Mouse (Mus musculus) hindbrain, embryonic 14.5 days (tissue): ENCODE results near the gene Birc2. TPM values are rescaled to one million over a fixed set of nuclear protein-coding genes. Genes with fewer than 3 reads are reported as not detected.

Experiments
- ATAC-seq: fragments of 200-750 bp; cut with Nextera tagmentation; 2 replicates; pipeline ENCODE4 v1.8.0; 2017; ENCODE audit warnings: moderate number of reproducible peaks, mild to moderate bottlenecking, moderate TSS enrichment, moderate library complexity; ENCODE audit not compliant: low FRiP score
- DNase-seq: peaks from one replicate; pipeline ENCODE4 v3.0.0-alpha.2; 2015; ENCODE audit warnings: low spot score
- H3K27ac ChIP-seq: fragments of 300-500 bp; sonication (generic); 2 replicates; pipeline ENCODE4 v1.5.1; 2014; ENCODE audit warnings: mild to moderate bottlenecking, moderate library complexity
- H3K27me3 ChIP-seq: fragments of 300-500 bp; sonication (generic); 2 replicates; pipeline ENCODE4 v1.6.1; 2014; ENCODE audit warnings: mild to moderate bottlenecking, low read length, mixed read lengths; ENCODE audit not compliant: control insufficient read depth, insufficient read depth
- H3K36me3 ChIP-seq: fragments of 300-500 bp; sonication (generic); replicated peaks from 2 replicates; pipeline ENCODE4 v1.6.1; 2014; ENCODE audit not compliant: control insufficient read depth, insufficient read depth
- H3K4me1 ChIP-seq: fragments of 300-500 bp; sonication (generic); replicated peaks from 2 replicates; pipeline ENCODE4 v1.6.1; 2014; ENCODE audit warnings: antibody characterized with exemption, low read length, mixed read lengths; ENCODE audit not compliant: control insufficient read depth, insufficient read depth
- H3K4me2 ChIP-seq: fragments of 300-500 bp; sonication (generic); replicated peaks from 2 replicates; pipeline ENCODE4 v1.6.1; 2014; ENCODE audit warnings: mild to moderate bottlenecking, moderate library complexity
- H3K4me3 ChIP-seq: fragments of 300-500 bp; sonication (generic); replicated peaks from 2 replicates; pipeline ENCODE4 v1.5.1; 2014; ENCODE audit warnings: mild to moderate bottlenecking, low read length
- H3K9ac ChIP-seq: fragments of 300-500 bp; sonication (generic); 2 replicates; pipeline ENCODE4 v1.6.1; 2014
- H3K9me3 ChIP-seq: fragments of 300-500 bp; sonication (generic); 2 replicates; pipeline ENCODE4 v1.6.1; 2016; ENCODE audit warnings: low read length; ENCODE audit not compliant: control insufficient read depth
- WGBS: fragments of 180-500 bp; shearing (Covaris S2); extraction: QIAGEN DNeasy Blood & Tissue Kit; methylation state at CpG from one replicate; pipeline ENCODE4 v1.1.7; 2014; 5-methylcytosine and 5-hydroxymethylcytosine counted together
- polyA plus RNA-seq: library from polyadenylated mRNA; unstranded; fragments of >200 nt; fragmentation: Nextera tagmentation; extraction: Ambion mirVana; gene quantifications from 2 replicates; pipeline ENCODE4 v1.2.1, GENCODE M21; 2014

Gene Birc2
- polyA plus RNA-seq, 1 experiment from 2014 or later: 48.9 TPM

DNA sequence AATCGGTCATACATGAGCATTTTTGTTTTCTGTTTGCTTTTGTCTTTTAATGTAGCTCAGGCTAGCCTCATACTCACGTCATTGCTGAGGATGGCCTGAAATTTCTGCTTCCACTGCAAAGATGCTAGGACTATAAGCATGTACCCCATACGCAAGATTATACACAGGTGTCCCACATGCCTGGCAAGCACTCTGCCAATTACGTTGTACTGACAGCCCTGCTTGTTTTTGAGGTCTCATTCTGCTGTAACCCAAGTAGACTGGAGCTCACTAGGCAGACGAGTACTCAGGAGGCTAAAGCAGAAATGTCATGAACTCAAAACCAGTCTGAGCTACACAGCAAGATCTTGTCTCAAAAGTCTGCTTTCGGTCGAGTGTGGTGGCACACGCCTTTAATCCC, 15.0 kb upstream of the Birc2 start:
- Histone ChIP-seq H3K36me3 (no peaks in the 10 kb centered on the region), H3K27me3 (no peaks in the 10 kb centered on the region), H3K4me1 (no peaks in the 10 kb centered on the region), H3K9me3 (no peaks in the 10 kb centered on the region), H3K27ac (no peak overlapping the region), H3K4me3 (no peak overlapping the region), H3K9ac (no peak overlapping the region), H3K4me2 (no peak overlapping the region)
- WGBS: 90% methylated on average over 8 of the region's 8 CpGs
- DNase-seq (no peak), ATAC-seq (no peak)

DNA sequence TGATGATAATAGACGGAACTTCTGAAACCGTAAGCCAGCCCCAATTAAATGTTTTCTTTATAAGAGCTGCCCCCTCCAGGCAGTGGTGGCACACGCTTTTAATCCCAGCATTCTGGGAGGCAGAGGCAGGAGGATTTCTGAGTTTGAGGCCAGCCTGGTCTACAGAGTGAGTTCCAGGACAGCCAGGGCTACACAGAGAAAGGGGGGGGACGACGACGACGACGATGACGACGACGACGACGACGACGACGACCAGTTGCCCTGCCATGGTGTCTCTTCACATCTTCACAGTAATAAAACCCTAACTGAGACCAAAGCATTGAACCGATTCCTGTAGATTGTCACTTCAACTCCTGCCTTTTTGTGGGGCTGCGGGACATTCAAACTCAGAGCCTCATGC, 11.3 kb upstream of the Birc2 start:
- WGBS: 92% methylated on average over 18 of the region's 18 CpGs

DNA sequence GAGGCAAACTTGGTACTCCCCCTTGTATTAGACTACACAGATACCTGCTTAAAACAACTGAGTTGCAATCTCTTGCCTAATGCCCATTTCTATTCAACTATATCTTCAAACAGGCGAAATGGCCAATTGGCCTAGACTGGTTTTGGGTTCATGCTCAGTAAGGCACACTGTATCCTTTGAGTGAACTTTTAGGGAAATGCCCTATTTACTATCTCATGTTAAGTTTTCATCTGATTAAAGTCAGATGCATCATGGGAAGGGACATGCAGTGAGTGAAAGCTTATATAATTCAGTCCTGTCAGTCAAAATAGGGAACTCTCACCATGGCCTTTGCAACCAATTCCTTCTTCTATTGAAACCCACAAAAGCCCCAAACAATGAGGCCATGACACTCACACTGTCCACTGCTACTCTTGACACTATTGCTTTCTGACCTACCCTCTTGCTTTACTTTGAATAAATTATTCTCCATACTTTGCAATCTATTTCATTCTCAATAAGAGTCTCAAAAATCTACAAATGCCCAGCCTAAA, 9.9 kb upstream of the Birc2 start:
- H3K27me3 ChIP-seq: no peaks in the 10 kb centered on the region
- H3K36me3 ChIP-seq: no peaks in the 10 kb centered on the region
- no peak for DNase-seq
- H3K4me3 ChIP-seq: no peak overlapping the region
- no peaks in the 10 kb centered on the region for H3K4me1 ChIP-seq
- no peak overlapping the region for H3K4me2 ChIP-seq
- no peak for ATAC-seq
- H3K27ac ChIP-seq: no peak overlapping the region
- WGBS: 93% methylated on average over 1 of the region's 1 CpGs
- H3K9me3 ChIP-seq: no peaks in the 10 kb centered on the region
- H3K9ac ChIP-seq: no peak overlapping the region

More for the DNA sequence above, 11.3 kb upstream of the Birc2 start:
- no peak for DNase-seq
- Histone ChIP-seq H3K27me3 (no peaks in the 10 kb centered on the region), H3K27ac (no peak overlapping the region), H3K9me3 (no peaks in the 10 kb centered on the region), H3K4me2 (no peak overlapping the region), H3K9ac (no peak overlapping the region), H3K4me3 (no peak overlapping the region), H3K36me3 (no peaks in the 10 kb centered on the region), H3K4me1 (no peaks in the 10 kb centered on the region)
- no peak for ATAC-seq

DNA sequence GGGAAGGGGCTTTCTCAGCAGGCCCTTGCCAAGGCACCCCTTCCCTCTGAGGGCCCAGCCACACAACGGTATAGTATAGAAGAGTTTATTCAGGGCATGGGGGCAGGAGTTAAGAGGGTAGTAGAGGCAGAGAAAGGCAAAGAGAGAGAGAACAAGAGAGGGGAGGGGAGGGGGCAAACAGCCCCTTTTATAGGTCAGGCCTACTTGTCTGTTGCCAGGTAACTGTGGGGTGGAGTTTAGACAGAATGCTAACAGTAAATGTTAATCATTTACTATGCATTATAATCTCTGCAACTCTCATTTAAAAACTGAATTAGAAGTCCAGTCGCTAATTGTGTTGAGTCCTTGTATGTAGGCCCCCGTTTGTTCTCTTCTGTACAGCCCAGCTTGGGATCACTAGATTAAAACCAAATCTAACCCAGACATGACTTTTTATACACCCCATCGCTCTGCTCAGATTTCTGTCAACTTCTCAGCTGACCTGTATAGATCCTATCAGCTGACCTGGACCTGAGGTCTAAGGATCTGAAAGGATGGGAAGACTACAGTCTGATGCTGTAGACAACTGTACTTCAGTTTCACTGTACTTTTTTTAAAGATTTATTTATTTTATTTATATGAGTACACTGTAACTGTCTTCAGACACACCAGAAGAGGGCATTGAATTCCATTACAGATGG, 8.5 kb upstream of the Birc2 start:
- no peak overlapping the region for H3K27ac ChIP-seq
- no peak overlapping the region for H3K9ac ChIP-seq
- 62% methylated on average over 4 of the region's 4 CpGs for WGBS
- no peaks in the 10 kb centered on the region for H3K9me3 ChIP-seq
- DNase-seq (no peak), ATAC-seq (no peak)
- no peak overlapping the region for H3K4me2 ChIP-seq
- H3K36me3 ChIP-seq: no peaks in the 10 kb centered on the region
- H3K27me3 ChIP-seq: no peaks in the 10 kb centered on the region
- H3K4me1 ChIP-seq: no peaks in the 10 kb centered on the region
- H3K4me3 ChIP-seq: no peak overlapping the region

DNA sequence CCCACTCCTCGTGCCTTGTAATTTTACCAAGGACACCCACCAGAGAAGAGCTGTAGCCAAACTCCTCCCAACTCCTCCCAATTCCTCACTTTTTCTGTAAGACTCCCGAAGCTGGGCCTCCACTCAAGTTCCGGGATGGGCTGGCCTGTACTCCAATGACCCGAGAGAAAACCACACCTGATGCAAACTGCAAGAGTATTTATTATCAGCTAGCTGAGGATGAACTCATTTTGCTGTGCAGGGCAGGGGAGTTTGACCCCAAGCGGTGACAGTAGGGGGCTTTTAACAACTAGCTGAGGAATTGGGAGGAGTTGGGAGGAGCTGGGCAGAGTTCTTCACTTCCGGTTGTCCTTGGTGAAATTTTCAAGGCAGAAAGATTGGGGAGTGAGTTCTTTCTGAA, 4.4 kb upstream of the Birc2 start:
- 77% methylated on average over 6 of the region's 6 CpGs for WGBS

DNA sequence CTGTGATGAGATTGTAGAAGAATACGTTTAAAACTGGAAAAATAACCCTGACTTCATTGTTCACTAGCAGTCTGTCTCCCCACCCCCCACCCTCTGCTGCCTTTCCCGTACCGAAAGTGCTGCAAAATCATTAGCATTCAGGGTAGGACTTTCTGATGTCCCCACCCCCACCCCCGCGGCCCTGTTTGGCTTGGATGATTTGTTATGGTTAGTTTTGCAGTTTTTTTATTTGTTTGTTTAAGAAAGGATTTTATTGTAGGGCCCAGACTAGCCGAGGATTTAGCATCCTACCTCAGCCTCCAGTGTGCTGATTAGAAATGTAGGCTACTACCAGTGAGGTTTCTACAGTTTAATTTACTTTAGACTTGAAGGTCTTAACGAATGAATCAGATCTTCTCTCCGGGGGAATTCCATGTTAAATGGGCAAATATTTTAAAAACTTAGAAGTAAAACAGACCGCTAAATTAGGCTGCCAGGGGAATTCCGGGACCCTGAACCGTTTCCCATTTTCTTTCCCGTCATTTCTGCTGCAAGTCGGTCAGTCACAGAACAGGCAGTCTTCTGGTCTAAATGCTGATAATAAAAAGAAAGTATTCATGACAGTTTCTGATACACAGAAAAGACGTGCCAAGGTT, 1.1 kb upstream of the Birc2 start:
- Histone ChIP-seq H3K27ac (peak overlapping the region; percentile 96), H3K4me3 (peak overlapping the region; percentile 74), H3K4me2 (peak overlapping the region; percentile 78), H3K9ac (peak overlapping the region; percentile 78), H3K36me3 (peaks cover 12% of the 10 kb centered on the region), H3K9me3 (no peaks in the 10 kb centered on the region), H3K27me3 (no peaks in the 10 kb centered on the region), H3K4me1 (peaks cover 24% of the 10 kb centered on the region)
- DNase-seq (peak; percentile 51), ATAC-seq (no peak)
- 12% methylated on average over 14 of the region's 14 CpGs for WGBS

More for the DNA sequence above, 4.4 kb upstream of the Birc2 start:
- Histone ChIP-seq H3K4me3 (no peak overlapping the region), H3K27me3 (no peaks in the 10 kb centered on the region), H3K4me1 (0 out of 2 replicates have a peak, but pooled peaks cover 3% of the 10 kb centered on the region), H3K9ac (no peak overlapping the region), H3K36me3 (no peaks in the 10 kb centered on the region), H3K9me3 (no peaks in the 10 kb centered on the region), H3K27ac (no peak overlapping the region), H3K4me2 (no peak overlapping the region)
- no peak for ATAC-seq
- DNase-seq: no peak

DNA sequence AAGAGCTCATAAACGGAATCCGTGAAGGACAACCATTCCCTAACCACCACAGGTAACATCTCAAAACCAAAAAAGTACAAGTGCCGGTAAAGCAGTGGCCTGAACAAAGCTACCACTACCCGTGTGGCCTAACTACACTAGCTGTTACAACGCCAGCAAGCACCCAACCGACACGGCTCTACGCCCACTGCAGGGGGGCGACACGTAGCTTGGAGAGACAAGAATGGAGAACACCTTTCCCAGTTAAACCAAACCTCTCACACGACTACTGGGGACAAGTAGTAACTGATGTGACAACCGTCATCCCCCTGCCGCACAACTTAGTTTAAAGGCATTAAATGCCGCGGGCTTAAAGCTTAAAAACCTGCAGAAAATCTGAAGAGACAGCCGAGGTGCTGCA, 533 bp downstream of the Birc2 start:
- Histone ChIP-seq H3K9me3 (no peaks in the 10 kb centered on the region), H3K4me2 (peak overlapping the region; percentile 78), H3K27me3 (no peaks in the 10 kb centered on the region), H3K9ac (peak overlapping the region; percentile 78), H3K27ac (peak overlapping the region; percentile 96), H3K36me3 (peaks cover 18% of the 10 kb centered on the region), H3K4me1 (peaks cover 37% of the 10 kb centered on the region), H3K4me3 (peak overlapping the region; percentile 74)
- DNase-seq (peak; percentile 66), ATAC-seq (peak; percentile 25; the same call in 1 of the 2 replicates)
- under 1% methylated on average over 16 of the region's 16 CpGs for WGBS

DNA sequence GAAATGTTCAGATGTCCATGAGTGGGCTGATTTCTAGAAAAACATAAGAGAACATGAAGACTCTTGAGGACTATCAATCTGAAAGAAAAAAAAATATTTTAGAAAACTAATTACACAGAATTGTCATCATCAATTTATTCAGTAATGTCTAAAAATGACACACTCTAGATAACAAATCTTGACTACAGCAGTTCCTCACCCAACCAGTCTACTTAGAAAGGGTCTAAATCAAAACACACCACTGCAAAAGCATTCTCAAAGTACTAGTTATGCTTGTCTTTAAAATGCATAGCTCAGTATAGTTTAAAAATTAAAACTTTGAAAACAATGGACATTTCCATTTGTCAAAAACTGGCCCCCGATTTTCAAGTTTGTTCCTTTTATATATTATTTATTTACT, 1.6 kb downstream of the Birc2 start:
- DNase-seq (no peak), ATAC-seq (no peak)
- no peak overlapping the region for H3K27ac ChIP-seq
- H3K4me3 ChIP-seq: no peak overlapping the region
- H3K36me3 ChIP-seq: peaks cover 18% of the 10 kb centered on the region
- WGBS: 89% methylated on average over 1 of the region's 1 CpGs
- no peaks in the 10 kb centered on the region for H3K9me3 ChIP-seq
- H3K27me3 ChIP-seq: no peaks in the 10 kb centered on the region
- H3K4me2 ChIP-seq: peak overlapping the region; percentile 78
- peaks cover 45% of the 10 kb centered on the region for H3K4me1 ChIP-seq
- H3K9ac ChIP-seq: no peak overlapping the region

DNA sequence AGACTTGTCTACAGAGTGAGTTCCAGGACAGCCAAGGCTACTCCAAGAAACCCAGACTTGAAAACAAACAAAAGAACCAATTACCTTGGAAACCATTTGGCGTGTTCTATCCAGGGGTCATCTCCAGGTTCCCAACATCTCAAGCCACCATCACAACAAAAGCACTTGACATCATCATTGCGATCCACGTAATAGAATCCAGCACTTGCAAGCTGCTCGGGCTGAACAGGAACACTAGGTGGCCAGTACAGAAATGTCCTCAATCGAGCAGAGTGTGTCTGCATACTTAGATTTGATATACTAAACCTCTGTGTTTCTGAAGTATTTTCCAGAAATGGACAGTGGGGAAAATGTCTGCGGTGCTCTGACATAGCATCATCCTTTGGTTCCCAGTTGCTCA, 3.4 kb downstream of the Birc2 start:
- Histone ChIP-seq H3K9me3 (no peaks in the 10 kb centered on the region), H3K9ac (no peak overlapping the region), H3K4me3 (no peak overlapping the region), H3K4me1 (peaks cover 55% of the 10 kb centered on the region), H3K4me2 (peak overlapping the region; percentile 25), H3K27me3 (no peaks in the 10 kb centered on the region), H3K36me3 (peaks cover 18% of the 10 kb centered on the region), H3K27ac (no peak overlapping the region)
- WGBS: 88% methylated on average over 6 of the region's 6 CpGs
- no peak for ATAC-seq
- no peak for DNase-seq
